Comparison of ENCODE assay signal across 12 mouse cellular contexts in the genomic region with DNA sequence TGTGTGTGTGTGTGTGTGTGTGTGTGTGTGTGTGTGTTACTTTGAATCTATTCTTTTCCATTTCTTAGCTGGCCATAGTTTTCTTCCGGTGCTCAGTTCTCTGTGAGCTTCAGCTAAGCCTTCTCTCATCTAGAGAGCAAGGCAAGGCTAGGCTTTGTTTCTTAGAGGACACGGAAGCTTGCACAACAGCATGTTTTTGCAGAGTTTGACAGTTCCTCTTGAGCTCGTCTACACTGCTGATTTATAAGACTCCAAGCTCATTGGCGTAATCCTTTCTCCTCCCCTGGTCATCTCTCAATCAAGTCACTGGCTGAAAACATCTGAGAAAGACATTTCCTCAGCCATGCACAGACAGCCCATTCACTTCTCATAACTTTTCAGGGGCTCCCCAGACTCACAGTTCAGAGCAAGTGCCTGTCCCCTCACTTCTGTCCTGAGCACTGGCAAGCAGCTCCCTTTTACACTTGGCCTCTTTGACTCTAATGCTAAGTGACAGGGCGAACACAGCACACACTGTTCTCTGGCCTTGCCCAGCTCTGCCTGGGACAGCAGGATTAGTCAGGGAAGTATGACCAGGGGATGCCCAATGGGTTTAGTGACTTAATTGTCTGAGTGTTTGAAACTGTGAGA.
DNase-seq lines count a peak whose midpoint lies in the region; ATAC-seq lines count a peak whose summit lies in the region.
"Had no signal": no experiment of that assay in that cellular context is flagged by ENCODE, and none has a peak within 500 bp of the region (broad histone marks: within the 10 kb centered on the region; RNA-seq: fewer than 3 reads in every experiment).

No protein-coding gene starts in this region.

- ATAC-seq in hindbrain, embryonic 11.5 days (ENCODE audit: low FRiP score), result no peak
- ATAC-seq in embryonic facial prominence, embryonic 15.5 days (ENCODE audit: insufficient number of reproducible peaks, low FRiP score, low TSS enrichment, low read depth), result no peak; the same call in 1 of the 2 replicates
- ATAC-seq in midbrain, embryonic 12.5 days (ENCODE audit: low FRiP score, low read depth), result peak; percentile 98
- no peak for ATAC-seq in kidney, embryonic 14.5 days (ENCODE audit: low FRiP score, low TSS enrichment)

- WGBS in hindbrain, embryonic 10.5 days, result 79% methylated on average over 5 of the region's 5 CpGs
- WGBS in hindbrain, embryonic 11.5 days, result 71% methylated on average over 5 of the region's 5 CpGs
- WGBS in embryonic facial prominence, embryonic 15.5 days, result 69% methylated on average over 5 of the region's 5 CpGs
- WGBS in midbrain, embryonic 12.5 days, result 33% methylated on average over 5 of the region's 5 CpGs
- WGBS in kidney, embryonic 14.5 days, result 54% methylated on average over 5 of the region's 5 CpGs

- no peaks in the 10 kb centered on the region for H3K9me3 ChIP-seq in hindbrain, embryonic 10.5 days
- no peaks in the 10 kb centered on the region for H3K9me3 ChIP-seq in hindbrain, embryonic 11.5 days (ENCODE audit: control insufficient read depth, low read length)
- H3K9me3 ChIP-seq in embryonic facial prominence, embryonic 15.5 days (replicated peaks), result no peaks in the 10 kb centered on the region
- no peaks in the 10 kb centered on the region for H3K9me3 ChIP-seq in midbrain, embryonic 12.5 days
- H3K9me3 ChIP-seq in kidney, embryonic 14.5 days (ENCODE audit: control insufficient read depth, low read length), result no peaks in the 10 kb centered on the region
- H3K9me3 ChIP-seq: G1E; heart, embryonic 13.5 days had no signal

- no peaks in the 10 kb centered on the region for H3K36me3 ChIP-seq in hindbrain, embryonic 10.5 days
- H3K36me3 ChIP-seq in hindbrain, embryonic 11.5 days (ENCODE audit: control insufficient read depth, insufficient read depth, low read length), result no peaks in the 10 kb centered on the region
- no peaks in the 10 kb centered on the region for H3K36me3 ChIP-seq in embryonic facial prominence, embryonic 15.5 days
- H3K36me3 ChIP-seq in midbrain, embryonic 12.5 days, result no peaks in the 10 kb centered on the region
- no peaks in the 10 kb centered on the region for H3K36me3 ChIP-seq in kidney, embryonic 14.5 days (ENCODE audit: control insufficient read depth, insufficient read depth, low read length)
- H3K36me3 ChIP-seq: G1E; heart, embryonic 13.5 days had no signal

- no peak for DNase-seq in hindbrain, embryonic 10.5 days (ENCODE audit: low spot score)
- DNase-seq in hindbrain, embryonic 11.5 days (ENCODE audit: low spot score), result no peak
- peak; percentile 47 for DNase-seq in embryo, embryonic 10.5 days (ENCODE audit: low spot score)
- no peak for DNase-seq in thymus, postnatal 4 days
- DNase-seq in urinary bladder, postnatal 36 days (ENCODE audit: low spot score in 2 of 2), result no peak
- DNase-seq: lung, adult 2 months had no signal

- peak overlapping the region; percentile 75 for H3K27ac ChIP-seq in hindbrain, embryonic 10.5 days
- no peak overlapping the region for H3K27ac ChIP-seq in hindbrain, embryonic 11.5 days (ENCODE audit: low read depth, low read length)
- H3K27ac ChIP-seq in embryonic facial prominence, embryonic 15.5 days (replicated peaks), result peak overlapping the region; percentile 45; the same call in 1 of the 2 replicates
- H3K27ac ChIP-seq in midbrain, embryonic 12.5 days (replicated peaks), result peak overlapping the region; percentile 75
- H3K27ac ChIP-seq in kidney, embryonic 14.5 days (ENCODE audit: low read depth, low read length), result no peak overlapping the region
- H3K27ac ChIP-seq: heart, embryonic 13.5 days; stomach, postnatal 0 days had no signal

- H3K4me3 ChIP-seq in hindbrain, embryonic 10.5 days, result no peak overlapping the region
- H3K4me3 ChIP-seq in hindbrain, embryonic 11.5 days (ENCODE audit: low read depth, low read length), result no peak overlapping the region
- H3K4me3 ChIP-seq in embryonic facial prominence, embryonic 15.5 days (replicated peaks), result no peak overlapping the region
- H3K4me3 ChIP-seq in midbrain, embryonic 12.5 days, result no peak overlapping the region
- no peak overlapping the region for H3K4me3 ChIP-seq in kidney, embryonic 14.5 days (ENCODE audit: low read length)
- H3K4me3 ChIP-seq: heart, embryonic 13.5 days had no signal

- H3K9ac ChIP-seq in hindbrain, embryonic 11.5 days (ENCODE audit: low read depth, low read length), result no peak overlapping the region
- H3K9ac ChIP-seq in embryonic facial prominence, embryonic 15.5 days, result no peak overlapping the region
- no peak overlapping the region for H3K9ac ChIP-seq in midbrain, embryonic 12.5 days (replicated peaks)
- H3K9ac ChIP-seq in kidney, embryonic 14.5 days (ENCODE audit: low read depth, low read length), result no peak overlapping the region
- H3K9ac ChIP-seq: heart, embryonic 13.5 days had no signal

- peaks cover 7% of the 10 kb centered on the region for H3K27me3 ChIP-seq in hindbrain, embryonic 10.5 days (ENCODE audit: insufficient read depth, poor library complexity, severe bottlenecking)
- H3K27me3 ChIP-seq in hindbrain, embryonic 11.5 days (ENCODE audit: control insufficient read depth, insufficient read depth, low read length), result no peaks in the 10 kb centered on the region
- no peaks in the 10 kb centered on the region for H3K27me3 ChIP-seq in embryonic facial prominence, embryonic 15.5 days
- H3K27me3 ChIP-seq in midbrain, embryonic 12.5 days, result peaks cover 4% of the 10 kb centered on the region; the same call in 1 of the 2 replicates
- no peaks in the 10 kb centered on the region for H3K27me3 ChIP-seq in kidney, embryonic 14.5 days (ENCODE audit: control insufficient read depth, insufficient read depth, low read length)
- H3K27me3 ChIP-seq: heart, embryonic 13.5 days had no signal

- no peak overlapping the region for H3K4me2 ChIP-seq in hindbrain, embryonic 11.5 days (replicated peaks; ENCODE audit: low read depth, low read length)
- no peak overlapping the region for H3K4me2 ChIP-seq in embryonic facial prominence, embryonic 15.5 days (replicated peaks)
- no peak overlapping the region for H3K4me2 ChIP-seq in midbrain, embryonic 12.5 days (replicated peaks)
- no peak overlapping the region for H3K4me2 ChIP-seq in kidney, embryonic 14.5 days (replicated peaks; ENCODE audit: low read depth, low read length)
- H3K4me2 ChIP-seq: heart, embryonic 13.5 days had no signal

- peaks cover 29% of the 10 kb centered on the region for H3K4me1 ChIP-seq in hindbrain, embryonic 10.5 days (replicated peaks)
- H3K4me1 ChIP-seq in hindbrain, embryonic 11.5 days (replicated peaks; ENCODE audit: control insufficient read depth, insufficient read depth, low read length), result 0 out of 2 replicates have a peak, but pooled peaks cover 2% of the 10 kb centered on the region
- peaks cover 9% of the 10 kb centered on the region; the same call in 1 of the 2 replicates for H3K4me1 ChIP-seq in embryonic facial prominence, embryonic 15.5 days
- peaks cover 22% of the 10 kb centered on the region; the same call in 1 of the 2 replicates for H3K4me1 ChIP-seq in midbrain, embryonic 12.5 days
- H3K4me1 ChIP-seq in kidney, embryonic 14.5 days (ENCODE audit: control insufficient read depth, insufficient read depth, low read length), result peaks cover 9% of the 10 kb centered on the region

Comparison
In these comparisons a context has a peak if more than half of its experiments do, and no peak if none do; other contexts are left out.
1. H3K27ac ChIP-seq: peak in hindbrain, embryonic 10.5 days (single experiment), embryonic facial prominence, embryonic 15.5 days (single experiment) and midbrain, embryonic 12.5 days (single experiment); none in hindbrain, embryonic 11.5 days (single experiment) and kidney, embryonic 14.5 days (single experiment).